Mouse (Mus musculus) liver, adult 2 months (tissue): ENCODE data around the gene Gm45140. TPM values are rescaled to one million over a fixed set of nuclear protein-coding genes. Genes with fewer than 3 reads are reported as not detected.

Experiments
- DNase-seq: peaks from one replicate; pipeline ENCODE4 v3.0.0-alpha.2; 2011; ENCODE audit warnings: low read depth, low spot score; ENCODE audit errors: extremely low read depth
- H3K27ac ChIP-seq: fragments of 200-500 bp; replicated peaks from 2 replicates; pipeline ENCODE4 v1.5.1; 2012; ENCODE audit warnings: low read depth, mild to moderate bottlenecking, control low read depth, inconsistent platforms, low read length; ENCODE audit not compliant: insufficient read depth
- H3K27me3 ChIP-seq: fragments of 200-500 bp; 2 replicates; pipeline ENCODE4 v1.6.1; 2012; ENCODE audit warnings: mild to moderate bottlenecking, moderate library complexity, low read length, inconsistent platforms; ENCODE audit not compliant: control insufficient read depth, insufficient read depth
- H3K36me3 ChIP-seq: fragments of 200-500 bp; 2 replicates; pipeline ENCODE4 v1.6.1; 2012; ENCODE audit warnings: low read length, inconsistent platforms; ENCODE audit not compliant: control insufficient read depth, insufficient read depth
- H3K4me1 ChIP-seq: fragments of 200-500 bp; 2 replicates; pipeline ENCODE4 v1.6.1; 2011; ENCODE audit warnings: low read length; ENCODE audit not compliant: control insufficient read depth, insufficient read depth
- H3K4me3 ChIP-seq: fragments of 200-500 bp; 2 replicates; pipeline ENCODE4 v1.5.1; 2011; ENCODE audit warnings: low read depth, mild to moderate bottlenecking, control low read depth, low read length, moderate library complexity; ENCODE audit not compliant: insufficient read depth
- H3K79me2 ChIP-seq: fragments of 200-500 bp; 2 replicates; pipeline ENCODE4 v1.6.1; 2012; ENCODE audit warnings: inconsistent platforms, mild to moderate bottlenecking, low read length, moderate library complexity; ENCODE audit not compliant: control insufficient read depth, insufficient read depth
- H3K9ac ChIP-seq: fragments of 200-500 bp; 2 replicates; pipeline ENCODE4 v1.6.1; 2012; ENCODE audit warnings: low read depth, mild to moderate bottlenecking, control low read depth, inconsistent platforms, low read length
- CTCF ChIP-seq: fragments of 200-500 bp; IDR thresholded peaks from 2 replicates; pipeline ENCODE4 v1.5.1; 2011; ENCODE audit warnings: low read depth, low read length, control low read depth
- POLR2A ChIP-seq: fragments of 200-500 bp; IDR thresholded peaks from 2 replicates; pipeline ENCODE4 v1.6.1; 2011; ENCODE audit warnings: low read length, control low read depth; ENCODE audit not compliant: insufficient read depth; ENCODE audit errors: extremely low read depth
- WGBS: fragments of 180-500 bp; shearing (Covaris S2); methylation state at CpG from one replicate; pipeline ENCODE4 v1.1.7; 2018; 5-methylcytosine and 5-hydroxymethylcytosine counted together
- polyA plus RNA-seq: library from polyadenylated mRNA; depleted of rRNA; stranded (reverse); fragments of >200 nt; gene quantifications from 2 replicates; pipeline ENCODE4 v1.2.3, GENCODE M21; 2012
- total RNA-seq: library from RNA; depleted of rRNA; stranded (reverse); fragments of >200 nt; gene quantifications from 2 replicates; pipeline ENCODE4 v1.2.3, GENCODE M21; 2014

The Gm45140 gene
- total and polyA plus RNA-seq, 2 experiments = 0.98 to 1.0 TPM

- Histone ChIP-seq H3K9ac (no peak overlapping the region), H3K4me1 (no peaks in the 10 kb centered on the region), H3K4me3 (no peak overlapping the region), H3K79me2 (no peaks in the 10 kb centered on the region), H3K27ac (no peak overlapping the region), H3K36me3 (no peaks in the 10 kb centered on the region), H3K27me3 (no peaks in the 10 kb centered on the region)
- TF ChIP-seq CTCF = no peak
- DNase-seq = no peak
- 22% methylated on average over 1 of the region's 1 CpGs for WGBS
Observed at GRCm38 (mm10) chr6:87745301-87745700, 90.3 kb downstream of the Gm45140 start.

DNA sequence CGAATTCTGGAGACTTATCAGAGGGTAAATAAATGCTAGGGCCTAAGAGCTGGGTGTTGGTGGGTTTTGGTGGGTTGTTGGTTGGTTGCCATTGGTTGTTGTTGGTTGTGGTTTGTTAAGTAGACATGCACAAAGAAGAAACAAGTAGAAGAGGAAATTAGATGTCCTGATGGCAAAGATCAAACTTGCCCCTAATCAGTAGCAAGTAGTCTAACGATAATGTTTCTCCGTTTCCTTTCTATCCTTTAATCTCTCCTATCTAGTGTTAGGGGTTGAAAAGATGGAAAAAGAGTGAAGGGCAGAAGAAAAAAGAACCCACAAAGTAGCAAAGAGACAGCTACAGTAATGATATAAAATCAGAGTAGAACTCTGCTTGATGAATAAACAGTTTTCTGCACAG lies 91.0 kb downstream of the Gm45140 start:
- no peak for DNase-seq
- H3K36me3 ChIP-seq = no peaks in the 10 kb centered on the region
- no peak overlapping the region for H3K27ac ChIP-seq
- TF ChIP-seq POLR2A (no peak), CTCF (no peak)
- no peak overlapping the region for H3K4me3 ChIP-seq
- H3K27me3 ChIP-seq = no peaks in the 10 kb centered on the region
- no peak overlapping the region for H3K9ac ChIP-seq
- H3K4me1 ChIP-seq = no peaks in the 10 kb centered on the region
- 85% methylated on average over 3 of the region's 3 CpGs for WGBS
- no peaks in the 10 kb centered on the region for H3K79me2 ChIP-seq

DNA sequence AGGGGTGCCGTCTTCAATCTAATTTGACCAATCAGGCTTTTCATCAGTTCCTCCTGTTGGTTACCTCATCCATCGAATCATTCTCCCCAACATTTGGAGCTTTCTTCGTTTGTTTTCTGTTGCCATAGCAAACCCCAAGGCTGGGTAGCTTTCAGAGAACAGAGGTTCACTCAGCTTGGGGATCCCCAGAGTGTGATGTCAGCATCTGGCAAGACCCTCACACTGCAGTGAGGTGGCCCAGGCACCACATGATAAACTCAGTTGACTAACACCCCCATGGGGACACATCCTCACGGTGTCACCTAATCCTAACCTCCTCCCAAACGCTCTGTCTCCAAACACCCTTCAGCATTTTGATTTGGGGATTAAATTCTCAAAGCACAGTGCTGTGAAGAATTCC lies 92.3 kb downstream of the Gm45140 start:
- no peak overlapping the region for H3K4me3 ChIP-seq
- H3K36me3 ChIP-seq = no peaks in the 10 kb centered on the region
- no peak overlapping the region for H3K27ac ChIP-seq
- H3K79me2 ChIP-seq = no peaks in the 10 kb centered on the region
- DNase-seq = no peak
- TF ChIP-seq POLR2A = no peak
- TF ChIP-seq CTCF = no peak
- H3K27me3 ChIP-seq = no peaks in the 10 kb centered on the region
- WGBS = 85% methylated on average over 5 of the region's 5 CpGs
- no peaks in the 10 kb centered on the region; the same call in 1 of the 2 replicates for H3K4me1 ChIP-seq
- H3K9ac ChIP-seq = no peak overlapping the region

DNA sequence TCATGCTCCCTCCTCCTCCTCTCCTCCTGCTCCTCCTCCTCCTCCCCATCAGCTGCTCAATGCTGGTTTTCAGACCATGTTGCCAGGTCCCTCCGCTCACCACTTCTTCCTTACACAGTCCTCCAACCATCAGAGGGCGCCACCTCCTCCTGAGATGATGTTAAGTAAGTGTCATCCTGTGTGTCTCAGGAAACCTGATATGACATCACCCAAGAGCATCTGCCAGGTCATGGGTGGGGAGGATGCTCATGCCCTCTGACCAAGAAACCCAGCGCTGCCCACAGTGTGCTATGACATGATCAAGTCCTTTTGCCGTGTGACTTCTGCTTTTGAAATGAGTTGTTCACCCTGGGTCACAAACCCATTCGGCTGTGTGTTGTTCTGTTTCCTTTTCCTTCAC lies 92.8 kb downstream of the Gm45140 start:
- DNase-seq = no peak
- TF ChIP-seq CTCF (peak; percentile 22; the same call in 1 of the 2 replicates), POLR2A (no peak)
- no peaks in the 10 kb centered on the region; the same call in 1 of the 2 replicates for H3K4me1 ChIP-seq

DNA sequence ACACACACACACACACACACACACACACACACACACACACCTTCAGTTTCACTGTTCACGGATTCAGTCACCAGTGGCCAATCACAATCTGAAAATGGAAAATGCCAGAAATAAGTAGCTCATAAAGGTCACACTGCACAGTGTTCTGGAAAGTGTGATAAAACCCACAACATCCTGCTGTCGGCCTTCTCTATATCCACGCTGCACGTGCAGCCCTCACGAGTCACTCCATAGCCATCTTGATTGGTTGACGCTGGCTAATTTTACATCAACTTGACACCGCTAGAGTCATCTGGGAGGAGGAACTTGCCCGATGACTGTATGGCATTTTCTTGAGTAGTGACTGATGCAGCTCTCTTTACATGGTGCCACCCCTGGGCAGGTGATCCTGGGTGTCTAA lies 93.6 kb downstream of the Gm45140 start:
- Histone ChIP-seq H3K79me2 (no peaks in the 10 kb centered on the region), H3K4me3 (no peak overlapping the region), H3K36me3 (no peaks in the 10 kb centered on the region), H3K27me3 (no peaks in the 10 kb centered on the region), H3K4me1 (no peaks in the 10 kb centered on the region; the same call in 1 of the 2 replicates), H3K9ac (no peak overlapping the region), H3K27ac (no peak overlapping the region)
- 87% methylated on average over 8 of the region's 8 CpGs for WGBS
- DNase-seq = no peak
- TF ChIP-seq CTCF (no peak), POLR2A (no peak)

More for the DNA sequence above, 92.8 kb downstream of the Gm45140 start:
- Histone ChIP-seq H3K4me3 (no peak overlapping the region), H3K79me2 (no peaks in the 10 kb centered on the region), H3K27me3 (no peaks in the 10 kb centered on the region), H3K27ac (no peak overlapping the region), H3K9ac (no peak overlapping the region), H3K36me3 (no peaks in the 10 kb centered on the region)
- 87% methylated on average over 5 of the region's 5 CpGs for WGBS

GRCm38 (mm10) chr6:87740496-87740895 lies 95.1 kb downstream of the Gm45140 start:
- H3K9ac ChIP-seq = no peak overlapping the region
- H3K27ac ChIP-seq = no peak overlapping the region
- no peaks in the 10 kb centered on the region; the same call in 1 of the 2 replicates for H3K4me1 ChIP-seq
- no peak for DNase-seq
- no peaks in the 10 kb centered on the region for H3K36me3 ChIP-seq
- no peak overlapping the region for H3K4me3 ChIP-seq
- no peaks in the 10 kb centered on the region for H3K27me3 ChIP-seq
- no peaks in the 10 kb centered on the region for H3K79me2 ChIP-seq
- TF ChIP-seq CTCF (no peak), POLR2A (no peak)
